Mouse (Mus musculus) cerebellum, adult 11 months (tissue): ENCODE results near the gene Adamts13.
A peak's percentile ranks its signal among the peaks of the same experiment; 100 is the strongest.

ENCODE experiments used
- DNase-seq: peaks from one replicate; pipeline ENCODE4 v3.0.0; 2022

Gene Adamts13

DNA sequence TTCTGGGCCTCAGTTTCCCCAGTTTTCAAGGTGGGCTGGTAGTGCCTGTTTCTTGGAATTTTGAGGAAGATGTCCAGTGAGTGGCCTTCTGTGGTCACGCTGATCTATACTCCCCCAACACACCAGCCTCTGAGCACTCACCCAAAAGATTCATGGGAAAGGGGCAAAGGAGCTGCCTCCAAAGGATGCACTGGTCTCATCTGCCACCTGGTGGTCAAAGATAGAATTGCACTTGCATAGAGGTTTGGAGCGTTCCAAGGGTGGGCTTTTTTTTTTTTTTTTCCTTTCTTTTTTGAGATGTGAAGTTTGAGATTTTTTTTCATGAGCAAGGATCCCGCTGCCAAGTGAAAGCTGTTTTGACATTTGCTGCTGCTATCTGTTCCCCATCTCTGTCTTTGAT lies 65.4 kb downstream of the Adamts13 start:
- peak; percentile 53 for DNase-seq

DNA sequence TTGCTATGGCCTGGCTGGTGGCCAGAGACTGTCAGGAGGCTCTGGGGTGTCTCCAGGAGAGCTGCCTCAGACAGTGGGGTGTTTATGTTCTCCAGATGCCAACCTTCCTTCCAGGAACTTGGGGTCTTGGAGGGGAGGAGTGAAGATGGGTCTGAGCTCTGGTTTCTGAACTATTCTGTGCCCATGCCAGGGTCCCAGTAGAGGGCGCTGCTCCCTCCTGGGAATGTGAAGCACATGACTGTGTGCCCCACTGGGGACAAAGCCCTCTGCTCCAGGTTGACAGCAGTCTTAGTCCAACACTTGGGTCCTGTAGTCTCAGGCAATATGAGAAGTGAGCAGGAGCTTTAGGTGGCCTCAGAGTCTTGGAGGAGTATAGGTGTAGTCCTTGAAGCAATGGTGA lies 66.1 kb downstream of the Adamts13 start:
- DNase-seq, result no peak

DNA sequence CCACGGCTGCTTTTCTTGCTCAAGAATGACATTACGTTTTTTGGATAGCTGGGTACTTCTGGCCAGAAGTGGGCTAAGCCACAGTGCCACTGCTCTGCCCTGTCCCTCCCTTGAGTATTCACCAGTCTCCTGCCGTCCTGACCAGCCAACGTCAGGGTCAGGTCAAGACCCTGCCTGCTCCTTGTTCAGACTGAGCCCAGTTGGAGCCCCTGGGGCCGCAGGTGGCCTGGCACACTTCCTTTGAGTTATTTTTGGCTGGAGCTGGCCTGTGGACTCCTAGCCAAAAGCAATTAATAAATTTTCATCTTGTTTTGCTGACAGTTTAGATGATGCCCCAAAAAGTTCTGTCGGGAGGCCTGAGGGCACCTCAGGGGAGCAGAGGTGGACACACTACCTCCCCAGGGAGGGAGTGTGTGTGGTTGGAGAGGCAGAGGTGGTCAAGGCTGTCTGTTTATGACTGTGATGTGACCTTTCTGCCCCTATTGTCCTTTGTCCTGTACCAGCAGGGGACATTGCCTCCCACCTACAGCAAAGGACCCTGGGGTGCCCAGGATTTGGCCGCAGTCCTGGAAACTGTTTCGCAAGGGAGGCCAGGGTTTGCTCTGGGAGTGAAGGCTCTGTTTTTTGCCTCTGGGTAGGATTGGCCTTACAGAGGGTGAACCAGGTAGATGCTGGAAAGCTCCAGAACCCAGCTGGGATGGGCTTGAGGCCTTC lies 69.1 kb downstream of the Adamts13 start:
- no peak for DNase-seq

DNA sequence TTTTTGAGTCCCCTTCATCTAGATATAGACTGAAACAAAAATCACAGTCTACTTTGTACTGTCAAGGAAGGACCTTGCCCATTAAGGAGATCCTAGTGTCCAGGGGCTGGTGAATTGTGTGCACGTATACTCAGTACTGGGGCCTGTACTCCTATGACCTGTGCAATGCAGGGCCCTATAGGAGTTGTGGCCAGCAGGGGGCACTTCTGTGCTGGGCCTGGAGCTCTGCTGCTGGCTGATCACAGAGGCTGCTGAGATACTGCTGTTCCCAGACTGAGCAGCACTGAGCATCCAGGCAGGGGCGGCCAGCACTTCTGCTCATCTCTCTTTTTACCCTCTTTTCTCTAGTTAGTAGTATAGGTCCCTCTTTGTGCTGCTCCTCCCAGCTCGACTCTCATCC lies 70.2 kb downstream of the Adamts13 start:
- peak; percentile 69 for DNase-seq

DNA sequence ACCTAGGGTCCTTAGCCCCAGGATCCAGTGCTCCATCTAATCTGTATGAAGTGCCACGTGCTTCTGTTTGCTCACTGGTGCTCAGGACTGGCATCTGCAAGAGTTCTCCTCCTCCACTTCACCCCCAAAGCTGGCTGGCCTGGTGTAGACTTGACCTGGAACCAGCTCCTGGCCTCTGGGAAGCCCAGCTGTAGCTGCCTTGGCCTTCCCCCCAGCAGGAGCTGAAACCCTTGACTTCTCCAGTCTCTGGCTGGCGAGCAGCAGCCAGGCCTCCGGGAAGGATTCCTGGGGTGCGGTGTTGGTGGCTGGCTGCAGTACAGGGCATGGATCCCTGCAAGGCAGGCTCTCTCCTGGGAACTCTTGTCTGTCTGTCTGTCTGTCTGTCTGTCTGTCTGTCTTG lies 71.0 kb downstream of the Adamts13 start:
- DNase-seq, result no peak

DNA sequence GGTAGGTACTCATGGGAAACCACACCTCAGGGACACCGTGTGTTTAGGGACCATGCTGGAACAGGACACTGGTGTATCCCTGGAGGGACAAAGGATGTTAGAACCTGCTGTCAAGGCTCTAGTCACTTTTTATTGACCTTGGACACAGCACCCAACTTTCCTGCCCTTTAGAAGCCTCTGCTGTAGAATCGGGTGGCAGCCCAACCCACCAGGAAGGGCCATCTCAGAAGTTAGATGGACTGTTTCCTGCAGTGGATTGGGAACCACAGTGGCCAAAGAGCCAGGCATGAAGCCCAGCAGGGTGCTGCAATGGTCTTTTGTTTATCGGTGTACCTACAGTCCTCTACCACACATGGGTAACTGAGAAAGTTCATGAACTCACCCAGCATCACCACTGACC lies 71.4 kb downstream of the Adamts13 start:
- DNase-seq, result no peak

DNA sequence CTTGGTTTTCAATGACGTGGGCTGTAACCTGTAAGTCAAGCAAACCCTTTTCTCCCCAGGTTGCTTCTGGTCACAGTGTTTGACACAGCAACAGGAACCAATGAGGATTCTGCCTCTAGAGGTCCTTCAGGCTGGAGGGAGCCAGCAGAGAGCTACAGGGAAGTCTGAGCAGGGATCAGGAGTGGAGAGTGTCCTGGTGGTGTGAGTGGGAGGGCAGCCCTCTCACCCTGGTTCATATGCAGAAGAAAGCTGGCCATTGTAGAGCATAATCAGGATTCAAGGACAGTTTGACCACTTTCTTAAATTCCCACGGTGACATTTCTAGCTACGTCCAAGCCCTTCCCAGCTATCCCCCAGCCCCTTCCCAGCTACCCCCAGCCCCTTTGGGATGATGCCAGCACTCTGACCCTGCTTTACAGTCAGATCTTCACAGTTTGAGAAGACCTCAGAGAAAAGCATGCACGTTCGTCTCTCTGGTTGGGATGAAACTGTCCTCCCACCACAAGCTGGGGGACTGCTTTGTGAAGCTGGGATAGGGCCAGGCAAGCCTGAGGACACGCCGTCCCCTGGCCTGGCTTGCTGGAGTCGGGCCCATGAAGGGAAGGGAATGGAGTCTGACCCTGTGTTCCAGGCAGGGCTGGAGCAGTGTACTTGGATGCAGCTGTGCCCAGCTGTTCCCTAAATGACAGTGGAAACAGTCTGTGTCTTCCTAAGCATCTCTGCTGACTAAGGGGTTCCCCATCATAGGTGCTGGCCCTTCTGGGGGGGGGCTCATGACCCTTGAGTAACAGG lies 73.0 kb downstream of the Adamts13 start:
- DNase-seq, result no peak

DNA sequence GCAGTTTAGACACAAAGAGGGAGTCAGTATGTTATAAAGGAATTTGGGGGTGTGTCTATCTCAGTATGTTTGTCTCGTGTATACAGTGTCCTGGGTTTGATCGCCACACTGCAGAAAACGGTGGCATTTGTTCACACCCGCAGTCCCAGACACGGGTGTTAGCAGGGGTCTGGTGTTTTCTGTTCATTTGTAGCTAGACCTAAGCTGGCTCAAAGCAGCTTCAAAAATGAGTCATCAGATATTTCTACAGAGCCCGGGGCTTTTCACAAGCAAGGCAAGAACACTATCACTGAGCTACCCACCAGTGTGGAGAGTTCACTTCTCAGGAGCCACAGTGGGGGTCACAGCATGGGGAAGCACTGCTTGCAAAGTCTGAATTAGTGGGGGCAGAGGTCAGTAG lies 76.2 kb downstream of the Adamts13 start:
- no peak for DNase-seq

DNA sequence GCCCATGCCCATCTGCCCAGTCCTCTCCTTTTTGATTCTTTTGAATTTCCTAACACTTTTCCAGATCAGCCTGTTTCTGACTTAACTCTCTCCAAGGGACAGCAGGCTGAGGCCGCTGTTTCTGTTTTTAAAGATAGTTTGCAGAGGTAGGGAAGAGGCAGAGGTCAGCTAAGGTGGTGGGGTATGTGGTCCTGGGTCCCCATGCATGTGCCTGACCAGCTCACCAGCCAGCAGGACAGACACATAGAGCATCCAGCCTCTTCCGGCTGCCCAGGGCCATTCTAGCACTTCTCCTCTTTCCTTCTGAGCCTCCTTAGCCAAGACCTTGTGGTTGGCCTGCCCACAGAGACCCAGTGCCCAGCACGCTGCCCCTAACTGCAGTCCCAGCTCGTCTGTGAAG lies 85.0 kb downstream of the Adamts13 start:
- DNase-seq, result no peak

DNA sequence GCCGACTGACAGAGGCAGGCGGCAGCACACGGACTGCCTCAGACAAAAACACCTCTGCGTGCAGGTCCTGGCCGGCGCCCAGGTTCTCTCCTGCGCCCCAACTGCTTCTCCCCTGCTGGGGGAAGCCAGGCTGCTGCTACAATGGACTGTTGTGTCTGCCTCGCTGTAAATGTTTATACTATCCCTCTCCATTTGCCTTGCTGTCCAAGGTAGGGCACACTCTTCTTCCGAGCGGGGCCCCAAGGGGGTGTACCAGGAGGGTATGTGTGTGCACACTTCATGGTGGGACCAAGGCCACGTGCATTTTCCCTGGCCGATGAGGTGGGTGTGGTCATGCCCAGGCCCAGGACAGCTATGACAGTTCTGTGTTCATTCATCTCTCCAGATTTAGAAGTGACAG lies 85.5 kb downstream of the Adamts13 start:
- DNase-seq, result no peak

DNA sequence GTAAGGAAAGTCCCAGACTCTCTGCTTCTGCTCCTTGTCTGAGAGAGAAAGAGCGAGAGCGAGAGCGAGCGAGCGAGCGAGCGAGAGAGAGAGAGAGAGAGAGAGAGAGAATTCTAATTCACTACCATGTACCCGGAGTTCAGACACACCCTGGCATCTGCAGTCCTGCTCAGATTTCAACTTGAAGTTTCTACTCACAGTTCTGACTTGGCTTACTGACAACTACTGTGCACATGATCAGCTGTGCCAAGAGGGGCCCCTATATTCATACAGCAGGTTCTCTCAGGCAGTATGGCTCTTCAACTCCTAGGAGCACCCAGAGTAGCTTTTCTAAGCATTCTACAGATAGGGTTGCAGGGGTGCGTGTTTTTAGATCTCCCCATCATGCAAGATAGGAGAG lies 86.0 kb downstream of the Adamts13 start:
- no peak for DNase-seq
